Mouse (Mus musculus): Measurements from ENCODE around the gene Gins2. TPM values are rescaled to one million over a fixed set of nuclear protein-coding genes. Genes with fewer than 3 reads are reported as not detected.

The Gins2 gene
- total RNA-seq, 2 experiments from 2014 or later = 2.9 to 4.6 TPM

- no peak for DNase-seq (ENCODE audit: extremely low spot score in 1 of 2, low spot score in 1 of 2)
Measured at GRCm38 (mm10) chr8:120533380-120533779, 55.7 kb downstream of the Gins2 start.

- no peak for DNase-seq (ENCODE audit: extremely low spot score in 1 of 2, low spot score in 1 of 2)
Measured at GRCm38 (mm10) chr8:120532517-120533215, 56.4 kb downstream of the Gins2 start.

GRCm38 (mm10) chr8:120531775-120532516 lies 57.2 kb downstream of the Gins2 start:
- no peak for DNase-seq (ENCODE audit: extremely low spot score in 1 of 2, low spot score in 1 of 2)

GRCm38 (mm10) chr8:120530954-120531656 lies 58.0 kb downstream of the Gins2 start:
- DNase-seq (ENCODE audit: extremely low spot score in 1 of 2, low spot score in 1 of 2) = no peak

GRCm38 (mm10) chr8:120529226-120529625 lies 59.9 kb downstream of the Gins2 start:
- DNase-seq (ENCODE audit: extremely low spot score in 1 of 2, low spot score in 1 of 2) = no peak

Small RNAs within 50 kb of the gene (microRNA-seq; reads per million reads assigned to microRNA genes)
- gene Mir7687 = 9.0 to 9.8 reads per million in 2 experiments

Other genes starting within 250 kb of the Gins2 start
- 10 to 100 TPM; 15.2 to 15.9 TPM for gene 1190005I06Rik, start 58.3 kb upstream of the Gins2 start, total RNA-seq (2021)
- gene Gm27021, start 78.8 kb upstream of the Gins2 start, total RNA-seq (2021) = not detected
- gene Cox4i1, start 78.9 kb upstream of the Gins2 start, total RNA-seq (2021) = 1,000 to 10,000 TPM; 1,090 to 1,232 TPM
- 10 to 100 TPM; 73.4 to 89.1 TPM for gene Emc8, start 79.3 kb upstream of the Gins2 start, total RNA-seq (2021)
- 1 to 10 TPM; 4.1 to 4.2 TPM for gene Irf8, start 147.1 kb upstream of the Gins2 start, total RNA-seq (2021)